Mouse (Mus musculus) spleen, embryonic (tissue): ENCODE results near the gene Plin5.
"Not testable (repeated sequence)": the region's sequence is repeated elsewhere in the genome, so short reads cannot be mapped to it uniquely, and the experiment has no call there.

Experiments
- CTCF ChIA-PET: fragments of 350-600 bp; sonication (Branson Sonifier 250); formaldehyde crosslinking; loops from one replicate; lab custom pipeline; 2022; lab: Charles Lee

Plin5 gene

DNA sequence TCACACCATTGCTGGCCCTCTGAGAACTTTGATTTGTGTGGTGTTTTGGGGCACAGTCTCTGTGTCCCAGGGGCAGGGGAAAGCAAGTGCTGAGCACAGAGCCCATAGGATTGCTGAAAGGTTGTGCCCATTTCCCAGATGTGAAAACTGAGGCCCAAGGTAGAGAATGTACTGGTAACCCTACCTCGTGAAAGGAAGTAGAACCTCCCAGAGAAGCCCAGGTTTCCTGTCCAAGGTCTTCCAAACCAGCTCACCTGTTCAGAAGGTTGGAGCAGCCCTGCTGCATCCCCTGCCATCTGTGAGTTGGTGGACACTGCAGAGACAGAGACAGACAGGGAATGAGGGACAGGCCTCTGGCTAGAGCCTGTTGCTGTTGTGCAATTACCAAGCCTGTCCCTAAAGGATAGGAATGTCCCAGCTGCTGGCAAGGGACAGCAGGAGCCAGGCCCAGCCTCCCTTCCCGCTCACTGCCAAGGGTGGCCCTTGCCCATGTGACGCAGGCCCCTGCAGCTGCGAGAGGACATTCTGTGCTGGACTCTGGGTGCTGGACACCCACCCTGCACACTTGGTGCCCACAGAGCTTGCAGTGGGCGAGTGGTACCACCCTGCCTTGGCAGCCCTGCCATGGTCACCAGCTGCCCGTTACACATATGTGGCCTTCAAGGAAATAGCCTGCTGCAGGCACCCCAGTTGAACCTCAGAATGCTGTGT lies 8.9 kb downstream of the Plin5 start:
- CTCF ChIA-PET = interaction anchor here (0.6 kb wide), 1 partner anchor 8 kb away, joined by 6 read pairs; no protein-coding TSS in a partner anchor

DNA sequence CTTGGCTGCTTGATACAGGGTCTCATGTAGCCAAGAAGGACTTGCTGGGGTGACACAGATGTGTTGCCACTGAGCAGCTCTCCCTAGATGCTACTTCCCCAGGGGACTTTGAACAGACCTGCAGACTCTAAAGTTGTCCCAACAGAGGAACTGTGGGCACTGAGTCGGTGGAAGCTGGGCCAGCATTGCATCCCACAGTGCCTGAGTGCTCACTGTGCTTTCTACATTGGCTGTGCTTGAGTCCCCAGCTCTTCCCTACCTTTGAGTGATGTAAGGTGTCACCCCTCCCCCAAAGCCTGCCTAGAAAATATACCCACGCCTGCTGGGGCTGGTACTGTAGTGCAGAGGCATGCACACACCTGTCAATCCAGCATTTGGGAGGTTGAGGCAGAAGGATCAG lies 9.7 kb downstream of the Plin5 start:
- CTCF ChIA-PET = interaction anchor here (0.6 kb wide), 1 partner anchor 9 kb away, joined by 6 read pairs; no protein-coding TSS in a partner anchor

DNA sequence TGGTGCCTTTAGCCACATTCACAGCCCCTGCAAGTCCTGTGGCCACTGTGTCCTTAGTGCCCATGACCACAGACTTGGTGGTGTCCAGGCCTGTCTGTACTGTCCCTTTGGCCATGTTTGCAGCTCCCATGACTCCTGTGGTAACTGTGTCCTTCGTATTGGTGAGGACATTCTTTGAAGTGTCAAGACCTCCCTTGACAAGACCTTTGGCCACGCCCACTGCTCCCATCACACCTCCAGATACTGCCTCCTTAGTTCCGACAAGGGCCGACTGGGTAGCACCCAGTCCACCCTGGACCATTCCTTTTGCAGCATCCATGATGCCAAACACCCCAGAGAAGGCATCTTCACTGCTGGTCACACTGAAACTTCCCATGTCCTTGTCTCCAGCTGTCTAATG lies 10.4 kb downstream of the Plin5 start:
- CTCF ChIA-PET = no interaction called here

DNA sequence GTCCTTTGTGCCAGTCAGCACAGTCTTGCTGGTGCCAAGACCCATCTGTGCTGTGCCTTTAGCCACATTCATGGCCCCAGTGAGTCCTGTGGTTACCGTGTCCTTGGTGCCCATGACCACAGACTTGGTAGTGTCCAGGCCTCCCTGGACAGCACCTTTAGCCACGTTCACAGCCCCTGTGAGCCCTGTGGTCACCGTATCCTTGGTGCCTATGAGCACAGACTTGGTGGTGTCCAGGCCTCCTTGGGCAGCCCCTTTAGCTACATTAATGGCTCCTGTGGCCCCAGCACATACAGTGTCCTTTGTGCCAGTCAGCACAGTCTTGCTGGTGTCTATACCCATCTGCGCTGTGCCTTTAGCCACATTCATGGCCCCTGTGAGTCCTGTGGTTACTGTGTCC lies 11.0 kb downstream of the Plin5 start:
- CTCF ChIA-PET = not testable (repeated sequence)

DNA sequence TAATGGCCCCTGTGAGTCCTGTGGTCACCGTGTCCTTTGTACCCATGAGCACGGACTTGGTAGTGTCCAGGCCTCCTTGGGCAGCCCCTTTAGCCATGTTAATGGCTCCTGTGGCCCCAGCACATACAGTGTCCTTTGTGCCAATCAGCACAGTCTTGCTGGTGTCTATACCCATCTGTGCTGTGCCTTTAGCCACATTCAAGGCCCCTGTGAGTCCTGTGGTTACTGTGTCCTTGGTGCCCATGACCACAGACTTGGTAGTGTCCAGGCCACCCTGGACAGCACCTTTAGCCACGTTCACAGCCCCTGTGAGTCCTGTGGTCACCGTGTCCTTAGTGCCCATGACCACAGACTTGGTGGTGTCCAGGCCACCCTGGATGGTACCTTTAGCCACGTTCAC lies 12.6 kb downstream of the Plin5 start:
- CTCF ChIA-PET = not testable (repeated sequence)

DNA sequence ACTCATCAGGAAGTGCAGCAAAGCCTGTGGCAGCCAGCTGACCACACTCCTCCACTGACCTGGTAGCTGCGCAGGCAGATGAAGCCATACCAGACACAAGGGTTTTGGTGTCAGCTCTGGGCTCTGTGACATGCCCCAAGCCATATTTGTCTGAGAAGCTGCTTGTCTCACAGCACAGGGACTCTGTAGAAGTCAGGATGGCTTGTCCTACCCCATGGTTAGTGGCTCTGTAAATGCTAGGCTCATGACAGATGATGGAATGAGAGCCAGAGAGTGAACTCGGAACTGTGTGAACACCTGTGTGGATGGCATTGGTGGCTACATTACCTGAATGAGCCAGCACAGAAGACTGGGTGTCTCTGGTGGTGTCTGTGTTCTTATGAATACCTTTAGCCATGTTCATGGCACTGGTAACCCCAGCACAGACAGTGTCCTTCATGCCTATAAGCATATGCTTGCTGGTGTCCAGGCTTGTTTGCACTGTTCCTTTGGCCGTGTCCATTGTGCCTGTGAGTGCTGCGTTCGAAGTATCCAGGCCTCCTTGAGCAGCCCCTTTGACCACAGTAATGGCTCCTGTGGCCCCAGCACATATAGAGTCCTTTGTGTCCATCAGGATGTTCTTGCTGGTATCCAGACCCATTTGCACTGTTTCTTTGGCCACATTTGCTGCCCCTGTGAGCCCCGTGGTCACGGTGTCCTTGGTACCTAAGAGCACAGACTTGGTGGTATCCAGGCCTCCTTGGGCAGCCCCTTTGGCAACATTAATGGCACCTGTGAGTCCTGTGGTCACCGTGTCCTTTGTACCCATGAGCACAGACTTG lies 13.7 kb downstream of the Plin5 start:
- CTCF ChIA-PET = no interaction called here

DNA sequence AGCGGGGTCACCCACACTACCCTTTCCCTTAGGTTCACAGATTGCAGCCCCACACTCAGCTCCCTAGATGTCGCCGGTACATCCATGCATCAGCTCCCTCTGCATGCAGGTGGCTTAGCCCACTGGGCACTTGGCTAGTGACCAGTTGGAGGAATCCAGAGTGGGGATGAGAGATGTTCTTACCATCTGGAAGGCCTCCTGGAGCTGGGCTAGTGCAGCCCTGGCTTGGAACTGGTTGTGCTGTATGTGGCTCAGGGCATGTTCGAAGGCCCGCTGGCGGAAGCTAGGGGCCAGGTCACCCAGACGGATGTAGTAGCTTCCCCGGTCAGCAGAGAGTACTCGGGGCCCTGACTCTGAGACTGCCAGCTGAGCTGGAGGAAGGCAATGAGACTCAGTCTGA lies 14.5 kb downstream of the Plin5 start:
- CTCF ChIA-PET = no interaction called here

DNA sequence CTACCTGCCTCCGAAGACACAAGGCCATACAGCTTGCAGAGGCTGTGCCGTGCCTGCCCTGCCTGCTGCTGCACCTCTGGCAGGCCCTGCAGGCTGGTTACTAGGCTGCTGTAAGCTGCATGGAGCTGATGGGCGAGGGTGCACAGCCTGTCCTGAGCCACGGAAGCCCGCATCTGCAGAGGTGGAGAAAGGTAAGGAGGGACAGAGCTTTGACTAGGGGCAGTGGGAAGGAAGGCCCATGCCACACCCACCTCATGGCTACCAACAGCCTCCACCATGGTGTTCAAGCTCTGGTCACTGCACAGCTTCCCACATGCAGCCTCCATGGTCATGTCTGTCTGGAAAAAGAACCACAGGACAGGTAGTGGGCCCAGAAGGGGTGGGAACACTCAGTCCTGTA lies 15.2 kb downstream of the Plin5 start:
- CTCF ChIA-PET = no interaction called here

DNA sequence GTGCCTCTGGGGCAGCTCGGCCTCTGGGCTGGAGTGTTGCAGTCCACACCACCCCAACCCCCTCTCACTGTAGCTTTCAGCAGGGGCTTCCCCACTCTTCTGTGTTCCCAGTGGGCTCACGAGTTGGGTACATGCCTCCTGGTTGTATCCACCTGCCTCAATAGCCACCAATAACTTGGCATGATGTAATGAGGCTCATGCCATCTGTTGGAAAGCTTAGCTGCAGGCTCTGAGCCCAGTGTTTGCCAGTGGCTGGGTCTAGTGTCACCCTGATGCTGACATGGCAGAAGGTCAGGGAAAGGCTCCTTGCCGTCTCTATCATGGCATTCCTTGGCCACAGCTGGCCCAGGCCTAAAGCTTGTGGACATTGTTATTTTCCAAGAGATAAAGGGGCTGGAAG lies 16.6 kb downstream of the Plin5 start:
- CTCF ChIA-PET = no interaction called here

DNA sequence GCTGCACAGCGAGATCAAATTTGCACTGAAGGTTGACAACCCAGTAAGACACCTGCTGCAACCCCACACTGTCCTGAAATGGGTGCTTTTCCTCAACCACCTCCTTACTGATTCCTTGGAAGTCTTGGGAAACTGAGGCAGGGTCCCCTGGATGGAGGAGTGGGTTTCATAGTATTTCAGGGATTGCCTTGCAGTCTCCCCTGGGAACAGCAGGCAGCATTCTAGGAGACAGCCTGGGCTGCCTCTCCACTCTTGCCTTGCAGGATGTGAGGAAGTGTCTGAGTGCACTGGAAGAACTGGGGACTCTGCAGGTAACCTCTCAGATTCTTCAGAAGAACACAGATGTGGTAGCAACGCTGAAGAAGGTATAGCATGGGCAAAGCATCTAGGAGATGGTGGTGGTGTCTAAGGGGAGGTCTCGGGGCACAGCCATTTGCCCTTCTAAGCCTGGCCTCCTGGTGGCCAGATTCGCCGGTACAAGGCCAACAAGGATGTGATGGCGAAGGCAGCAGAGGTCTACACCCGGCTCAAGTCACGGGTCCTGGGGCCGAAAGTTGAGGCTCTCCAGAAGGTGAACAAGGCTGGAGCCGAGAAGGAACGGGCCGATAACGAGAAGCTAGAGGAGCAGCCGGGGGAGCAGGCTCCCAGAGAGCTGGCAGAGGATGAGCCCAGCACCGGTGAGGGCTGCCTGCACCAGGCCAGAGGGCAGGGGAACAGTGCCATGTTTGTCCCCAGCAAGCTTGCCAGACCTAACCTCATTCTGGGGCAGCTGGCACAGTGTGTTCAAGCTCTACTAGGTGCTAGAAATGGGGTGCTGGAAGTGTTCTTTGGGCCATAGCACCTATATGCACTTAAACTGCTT lies 18.5 kb downstream of the Plin5 start:
- CTCF ChIA-PET = no interaction called here

DNA sequence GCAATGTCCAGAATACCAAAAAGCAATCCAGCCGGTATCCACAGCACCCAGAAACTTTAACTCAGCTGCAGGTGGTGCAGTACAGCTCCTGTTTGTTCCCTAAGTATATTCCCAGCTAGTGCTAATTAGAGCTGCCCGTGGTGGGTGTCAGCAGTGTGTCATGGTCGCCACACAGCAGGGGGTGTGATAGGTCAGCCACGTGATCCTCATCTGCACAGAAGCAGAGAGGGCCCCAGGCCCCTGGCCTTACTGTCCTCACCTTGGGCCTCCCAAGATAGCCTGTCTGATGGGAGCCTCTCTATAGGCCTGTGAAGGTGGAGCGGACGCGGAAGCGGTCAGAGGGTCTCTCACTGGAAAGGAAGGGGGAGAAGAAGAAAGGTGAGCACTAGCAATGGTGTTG lies 19.2 kb downstream of the Plin5 start:
- CTCF ChIA-PET = no interaction called here

DNA sequence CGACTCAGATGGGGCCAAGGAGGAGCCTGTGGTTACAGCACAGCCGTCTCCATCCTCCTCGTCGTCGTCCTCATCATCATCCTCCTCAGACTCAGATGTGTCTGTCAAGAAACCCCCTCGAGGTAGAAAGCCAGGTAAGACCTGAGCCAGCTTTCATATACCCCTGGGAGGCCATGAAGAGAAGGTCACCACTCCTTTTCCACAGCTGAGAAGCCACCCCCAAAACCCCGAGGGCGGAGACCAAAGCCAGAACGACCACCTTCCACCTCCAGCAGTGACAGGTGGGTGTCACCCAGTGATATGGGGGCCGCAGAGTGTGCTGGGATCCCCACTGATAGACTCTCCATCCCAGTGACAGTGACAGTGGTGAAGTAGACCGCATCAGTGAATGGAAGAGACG lies 20.5 kb downstream of the Plin5 start:
- CTCF ChIA-PET = no interaction called here

DNA sequence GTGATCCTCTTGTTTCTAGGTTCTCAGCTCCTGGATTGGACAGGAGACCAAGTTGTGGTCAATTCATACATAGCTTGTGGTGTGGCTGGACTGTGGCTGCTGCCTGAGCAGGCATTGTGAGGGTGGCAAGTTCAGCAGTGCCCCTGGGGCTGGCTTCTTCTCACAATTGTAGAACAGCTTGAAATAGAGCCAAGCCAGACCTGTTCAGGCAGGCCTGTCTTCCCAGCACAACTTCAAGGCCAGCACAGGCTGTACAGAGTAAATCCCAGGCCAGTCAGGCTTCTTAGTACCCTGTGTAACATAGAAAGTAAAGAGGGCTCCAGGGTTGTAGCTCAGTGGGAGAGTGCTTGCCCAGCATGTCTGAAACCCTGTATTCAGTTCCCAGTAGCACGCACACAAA lies 24.6 kb downstream of the Plin5 start:
- CTCF ChIA-PET = interaction anchor here (0.6 to 0.9 kb wide), 2 partner anchors 11 to 21 kb away, joined by 5 to 6 read pairs; no protein-coding TSS in a partner anchor

DNA sequence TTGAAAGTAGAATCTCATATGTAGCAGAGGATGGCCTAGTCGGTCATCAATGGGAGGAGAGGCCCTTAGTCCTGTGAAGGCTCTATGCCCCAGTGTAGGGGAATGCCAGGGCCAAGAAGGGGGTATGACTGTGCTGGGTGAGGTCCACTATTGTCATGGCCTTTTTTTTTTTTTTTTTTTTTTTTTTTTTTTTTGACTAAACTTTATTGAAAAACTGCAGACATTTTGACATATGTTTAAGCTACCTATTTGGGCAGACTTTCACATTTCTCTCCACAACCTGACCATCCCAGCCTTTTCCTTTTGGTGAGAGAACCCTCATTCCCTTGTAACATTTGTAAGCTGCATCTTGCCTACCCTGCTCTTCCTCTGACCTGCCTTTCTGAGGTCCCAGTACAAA lies 25.1 kb downstream of the Plin5 start:
- CTCF ChIA-PET = interaction anchor here (0.6 to 0.9 kb wide), 2 partner anchors 10 to 21 kb away, joined by 5 to 6 read pairs; no protein-coding TSS in a partner anchor

DNA sequence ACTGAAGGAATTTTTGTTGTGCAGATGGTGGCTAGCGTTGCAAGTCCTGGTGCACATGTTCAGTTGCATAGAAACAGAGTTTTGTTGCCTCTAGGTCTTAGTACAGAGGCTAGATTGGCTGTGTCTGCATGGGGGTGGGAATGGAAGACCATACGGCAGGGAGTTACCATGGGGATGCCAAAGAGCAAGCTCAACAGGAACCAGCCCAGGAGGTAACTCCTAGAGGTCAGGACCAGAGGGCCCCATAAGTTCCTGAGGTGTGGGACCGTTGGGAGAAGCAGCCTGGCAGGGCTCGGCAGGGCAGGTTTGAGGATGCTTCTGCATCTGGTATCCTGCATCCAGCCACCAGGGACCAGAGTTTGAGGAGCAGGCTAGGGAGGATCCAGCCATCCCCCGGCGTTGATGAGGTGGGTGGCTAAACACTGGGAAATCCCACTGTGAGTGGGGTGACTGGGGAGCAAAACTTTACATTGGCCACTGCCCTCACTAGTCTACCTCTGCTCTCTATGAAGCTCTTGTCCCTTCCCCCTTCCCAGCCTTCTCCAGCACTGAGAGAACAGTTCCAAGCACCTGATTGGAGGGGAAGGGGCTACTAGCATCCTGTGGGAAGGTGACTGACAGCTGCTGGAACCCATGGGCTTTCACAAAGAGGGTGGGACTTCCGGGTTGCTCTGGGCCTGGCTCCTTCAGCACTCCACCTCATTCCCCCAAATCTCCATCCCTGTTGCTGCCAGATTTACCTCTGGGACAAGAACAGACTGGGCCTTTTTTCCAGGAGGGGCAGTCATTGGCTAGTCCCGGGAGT lies 36.4 kb downstream of the Plin5 start:
- CTCF ChIA-PET = no interaction called here

DNA sequence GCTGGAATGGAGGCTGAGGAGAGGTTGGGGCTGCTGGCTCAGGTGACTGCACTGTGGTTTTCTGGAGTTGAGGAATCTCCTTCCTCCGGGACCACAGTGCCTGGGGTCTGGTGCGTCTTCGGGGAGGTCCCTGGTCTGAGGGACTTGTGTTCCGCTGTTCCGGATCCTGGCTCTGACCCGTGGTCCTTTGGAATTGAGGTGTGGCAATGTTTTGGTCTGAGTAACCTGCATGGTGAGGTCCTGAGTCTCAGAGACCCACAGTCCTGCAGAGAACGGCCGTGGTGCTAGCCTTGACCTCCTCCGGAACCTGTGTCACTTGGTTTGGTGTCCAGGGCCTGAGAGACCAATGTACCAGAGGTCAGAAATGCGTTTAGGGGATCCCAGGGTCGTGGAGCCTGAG lies 37.5 kb downstream of the Plin5 start:
- CTCF ChIA-PET = no interaction called here

DNA sequence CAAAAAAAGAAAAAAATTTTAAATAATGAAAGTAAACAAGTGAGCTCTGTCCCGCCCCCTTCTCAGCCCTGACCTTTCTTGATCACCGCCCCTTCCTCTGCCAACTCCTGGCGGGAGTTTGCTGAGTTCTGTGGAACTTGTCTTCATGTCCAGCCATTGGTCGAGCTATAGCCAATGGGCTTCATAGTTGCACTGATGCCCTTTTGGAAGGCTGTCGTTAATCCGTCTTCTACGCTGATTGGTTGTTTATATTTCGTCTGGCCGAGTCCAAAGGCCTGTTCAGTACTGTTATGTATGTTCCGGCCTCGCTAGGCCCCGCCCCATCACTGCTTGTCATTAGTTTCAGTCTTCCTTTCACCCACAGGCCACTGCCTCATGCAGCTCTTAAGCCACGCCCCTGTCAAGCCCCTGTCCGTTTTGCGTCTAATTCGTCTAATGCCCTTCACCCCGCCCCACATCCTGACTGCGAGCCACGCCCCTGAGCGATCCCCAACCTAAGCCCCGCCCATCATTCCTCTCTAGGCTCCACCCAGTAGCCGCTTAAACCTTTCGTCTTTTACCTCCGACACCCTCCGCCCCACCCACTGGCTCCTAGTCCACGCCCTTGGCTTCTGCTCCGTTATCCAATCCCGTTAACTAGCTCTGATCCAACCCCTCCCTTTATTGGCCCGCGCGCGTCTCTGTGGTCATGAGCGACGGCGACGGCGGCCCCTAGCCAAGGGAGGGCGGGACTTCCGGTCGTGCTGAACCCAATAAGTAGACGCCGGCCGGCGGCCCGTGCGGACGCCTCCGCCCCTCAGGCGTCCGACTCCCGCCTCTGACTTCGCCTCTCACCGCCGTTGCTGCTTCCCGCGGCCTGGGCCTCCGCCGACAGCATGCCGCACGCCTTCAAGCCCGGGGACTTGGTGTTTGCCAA lies 38.3 kb downstream of the Plin5 start, which contains the start of gene Hdgfl2:
Gene Hdgfl2 (plus strand): TSS at position 755 of the 916 bp plus-strand sequence.
- CTCF ChIA-PET = interaction anchor here (0.6 to 1.3 kb wide), 2 partner anchors 39 to 54 kb away, joined by 3 read pairs; partner anchors contain the start of gene Chaf1a

DNA sequence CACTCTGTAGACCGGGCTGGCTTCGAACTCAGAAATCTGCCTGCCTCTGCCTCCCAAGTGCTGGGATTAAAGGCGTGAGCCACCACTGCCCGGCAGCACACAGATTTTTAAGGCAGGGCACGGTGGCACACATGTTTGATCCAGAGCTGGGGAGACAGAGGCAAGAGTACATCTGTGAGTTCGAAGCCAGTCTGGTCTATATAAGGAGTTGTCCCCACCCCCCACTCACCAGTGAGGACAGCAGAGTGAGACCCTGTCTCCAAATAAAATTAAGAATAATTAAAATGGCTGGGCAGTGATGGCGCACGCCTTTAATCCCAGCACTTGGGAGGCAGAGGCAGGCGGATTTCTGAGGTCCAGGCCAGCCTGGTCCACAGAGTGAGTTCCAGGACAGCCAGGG lies 39.0 kb downstream of the Plin5 start:
- CTCF ChIA-PET = interaction anchor here (1.3 kb wide), 1 partner anchor 38 kb away, joined by 3 read pairs; the partner anchor contains the start of gene Chaf1a

DNA sequence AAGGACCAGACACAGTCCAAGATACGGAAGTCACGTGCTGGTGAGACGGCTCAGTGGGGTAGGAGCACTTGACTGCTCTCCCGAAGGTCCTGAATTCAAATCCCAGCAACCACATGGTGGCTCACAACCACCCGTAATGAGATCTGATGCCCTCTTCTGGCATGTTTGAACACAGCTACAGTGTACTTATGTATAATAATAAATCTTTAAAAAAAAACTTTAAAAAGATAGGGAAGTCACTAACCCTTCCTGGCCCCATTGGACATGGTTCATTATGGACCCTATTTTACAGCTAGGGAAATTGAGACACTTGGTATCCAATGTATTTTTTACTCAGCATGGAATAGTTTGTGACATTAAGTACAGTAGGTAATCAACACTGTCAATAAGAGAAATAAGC lies 39.9 kb downstream of the Plin5 start:
- CTCF ChIA-PET = no interaction called here

DNA sequence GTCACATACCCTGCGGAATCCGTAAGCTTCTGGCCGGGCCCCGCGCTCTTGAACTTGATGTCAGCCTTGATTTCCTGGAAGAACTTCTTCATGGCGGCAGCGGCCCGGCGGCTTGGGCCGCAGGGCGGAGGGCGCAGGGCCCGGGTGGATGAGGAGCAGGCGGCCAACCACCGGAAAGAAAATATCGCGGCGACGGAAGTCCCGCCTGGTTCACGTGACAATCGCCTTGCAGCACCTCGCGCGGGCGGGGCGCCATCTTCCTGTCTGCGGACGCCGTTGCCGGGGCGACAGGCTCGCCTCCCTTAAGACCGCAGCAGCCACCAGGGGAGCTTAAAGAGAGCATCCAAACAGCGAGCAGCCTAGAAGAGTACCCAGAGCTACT lies 42.6 kb downstream of the Plin5 start, which contains the start of gene Ubxn6:
Gene Ubxn6 (minus strand): TSS at position 202 of the 382 bp plus-strand sequence.
- CTCF ChIA-PET = interaction anchor here (0.7 kb wide), 1 partner anchor 164 kb away, joined by 3 read pairs; no protein-coding TSS in a partner anchor
